Mouse (Mus musculus) heart, adult 2 months (tissue): Measurements from ENCODE around the gene Sgpp2.

Experiments used
- CTCF ChIP-seq: fragments of 200-600 bp; IDR thresholded peaks from 2 replicates; pipeline ENCODE4 v1.8.1; 2022; ENCODE audit warnings: antibody characterized with exemption, mild to moderate bottlenecking, moderate library complexity
- POLR2A ChIP-seq: fragments of 200-500 bp; IDR thresholded peaks from 2 replicates; pipeline ENCODE4 v1.6.1; 2011; ENCODE audit warnings: mild to moderate bottlenecking, low read depth, low read length, control low read depth; ENCODE audit not compliant: insufficient read depth

- no peak for TF ChIP-seq CTCF
- no peak for TF ChIP-seq POLR2A
Measured at GRCm38 (mm10) chr1:78373836-78374235, 63.7 kb downstream of the Sgpp2 start.
